Mouse (Mus musculus) embryonic fibroblast, embryonic 13.5 days (primary cell): ENCODE results near the gene Gys1.

Source experiments
- CTCF ChIP-seq: IDR thresholded peaks from 2 replicates; pipeline ENCODE4 v1.5.1; 2011; ENCODE audit warnings: mild to moderate bottlenecking, control low read depth, low read length, moderate library complexity, borderline replicate concordance; ENCODE audit not compliant: insufficient read depth
- POLR2A ChIP-seq: IDR thresholded peaks from 2 replicates; pipeline ENCODE4 v1.6.1; 2011; ENCODE audit warnings: low read depth, mild to moderate bottlenecking, control low read depth, low read length, moderate library complexity

- TF ChIP-seq POLR2A (no peak), CTCF (no peak)
Observed at GRCm38 (mm10) chr7:45449974-45450373, 15.3 kb downstream of the Gys1 start.
